Mouse (Mus musculus): ENCODE data around the gene Trmt5.

Trmt5 gene

DNA sequence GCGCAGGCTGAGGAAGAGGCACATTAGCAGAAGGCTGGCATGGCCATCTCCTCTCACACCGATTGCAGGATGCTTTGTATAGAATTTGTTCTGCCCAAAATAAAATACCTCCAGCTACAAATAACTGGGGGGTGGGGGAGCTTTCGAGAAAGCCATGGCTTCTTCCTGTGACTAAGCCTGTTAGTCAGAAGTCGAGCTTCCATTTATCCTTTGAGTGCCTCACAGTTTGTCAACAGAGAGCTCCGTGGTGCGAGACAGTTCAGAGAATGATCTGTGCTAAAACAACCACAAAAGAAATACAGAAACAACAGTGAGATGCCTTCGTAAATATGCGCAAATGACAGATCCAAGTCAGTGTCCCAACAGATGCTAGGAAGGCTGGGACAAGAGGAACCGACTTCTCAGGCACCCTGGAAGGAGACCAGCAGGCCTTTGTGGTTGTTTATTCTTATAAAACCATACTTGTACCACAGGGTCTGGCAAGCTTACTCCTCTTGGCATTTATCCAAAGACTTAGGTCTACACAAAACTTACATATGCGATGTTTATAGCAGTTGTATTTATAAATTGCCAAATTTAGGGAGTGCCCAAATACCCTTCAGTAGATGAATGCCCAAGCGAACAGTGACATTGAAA, 9.1 kb upstream of the Trmt5 start:
- POLR2A ChIA-PET: interaction anchor here in 3 of 4 experiments (0.6 to 2.4 kb wide), 6 partner anchors 9 to 166 kb away, joined by 3 to 19 read pairs (median 6); partner anchors contain the start of genes Slc38a6 (in 2 of the 3) and Trmt5 (in 2 of the 3)
- CTCF ChIA-PET: interaction anchor here in 1 of 4 experiments (0.5 kb wide), 1 partner anchor 57 kb away, joined by 3 read pairs; no protein-coding TSS in a partner anchor

GRCm38 (mm10) chr12:73294884-73295283, 8.4 kb upstream of the Trmt5 start:
- ChIA-PET POLR2A (interaction anchor here in 2 of 4 experiments (0.9 to 2.4 kb wide), 5 partner anchors 8 to 26 kb away, joined by 3 to 19 read pairs (median 8); partner anchors contain the start of genes Slc38a6 (in 2 of the 2) and Trmt5 (in 2 of the 2)), CTCF (no interaction called here)

- POLR2A ChIA-PET: no interaction called here
- CTCF ChIA-PET: no interaction called here
Measured at GRCm38 (mm10) chr12:73288626-73289025, 2.1 kb upstream of the Trmt5 start.

DNA sequence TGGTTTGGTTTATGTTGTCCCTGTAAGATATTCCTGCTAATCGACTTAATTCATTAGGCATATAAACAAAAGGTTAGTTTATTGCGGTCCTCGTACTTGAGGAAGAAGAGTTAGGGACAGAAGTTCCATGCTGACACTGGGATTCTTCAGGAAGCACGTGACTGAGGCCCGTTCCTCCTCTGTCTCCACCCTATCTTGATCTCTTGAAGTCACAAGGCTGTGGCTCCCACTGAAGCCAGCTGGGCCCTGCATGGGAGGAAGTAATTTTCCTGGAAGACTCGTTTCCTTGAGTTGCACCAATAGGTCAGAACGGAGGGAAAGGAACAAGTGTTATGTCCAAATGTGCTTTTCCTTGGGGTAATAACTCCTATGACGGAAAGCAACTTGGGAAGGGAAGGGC, 1.1 kb upstream of the Trmt5 start:
- ChIA-PET CTCF (no interaction called here), POLR2A (interaction anchor here in 3 of 4 experiments (0.5 to 3.2 kb wide), 13 partner anchors 7 to 474 kb away, joined by 3 to 19 read pairs (median 4); partner anchors contain the start of gene Six4 (in 1 of the 3))

DNA sequence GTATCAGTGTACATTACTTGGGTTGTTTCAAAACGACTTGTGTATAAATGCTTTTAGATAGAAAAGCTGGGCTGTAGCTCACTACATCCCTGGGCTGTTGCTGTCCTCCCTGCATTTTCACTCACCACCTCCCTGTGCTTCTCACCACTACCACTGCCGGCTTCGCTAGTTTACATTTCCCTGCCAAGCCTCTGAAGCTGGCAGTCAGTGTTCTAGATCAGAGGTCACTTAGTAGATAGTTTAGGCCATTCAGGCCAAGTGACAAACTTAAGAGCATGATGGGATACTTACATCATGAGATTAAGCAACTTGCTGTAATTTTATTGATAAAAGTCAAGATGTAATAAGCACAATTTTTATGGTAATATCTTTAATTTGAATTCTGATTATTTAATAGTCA, 11.6 kb downstream of the Trmt5 start:
- CTCF ChIA-PET: no interaction called here
- POLR2A ChIA-PET: no interaction called here

- POLR2A ChIA-PET: interaction anchor here in 2 of 4 experiments (0.6 kb wide), 2 partner anchors 38 to 304 kb away, joined by 3 read pairs; no protein-coding TSS in a partner anchor
- CTCF ChIA-PET: interaction anchor here in 2 of 4 experiments (0.7 to 1.4 kb wide), 2 partner anchors 247 to 248 kb away, joined by 4 to 7 read pairs; no protein-coding TSS in a partner anchor
Measured at GRCm38 (mm10) chr12:73269933-73270332, 16.6 kb downstream of the Trmt5 start.

DNA sequence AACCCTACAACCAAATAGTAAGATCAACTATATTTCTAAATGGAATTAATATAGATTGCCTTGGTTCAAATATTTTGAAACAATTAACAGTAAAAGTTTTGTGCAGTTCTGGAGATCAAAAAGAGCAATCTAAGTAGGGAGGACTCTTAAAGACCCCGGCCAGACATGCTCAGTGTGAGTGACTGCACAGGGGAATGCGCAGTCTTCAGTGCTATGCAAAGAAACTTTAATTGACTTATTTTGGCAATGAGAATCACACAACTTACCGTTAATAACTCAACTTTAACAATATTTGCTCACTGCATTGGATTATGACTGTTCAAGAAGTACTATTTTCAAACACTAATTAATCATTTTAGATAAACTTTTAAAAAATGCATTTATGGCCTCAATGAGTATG, 17.0 kb downstream of the Trmt5 start:
- POLR2A ChIA-PET: interaction anchor here in 1 of 4 experiments (1.0 kb wide), 1 partner anchor 26 kb away, joined by 3 read pairs; no protein-coding TSS in a partner anchor
- CTCF ChIA-PET: no interaction called here

GRCm38 (mm10) chr12:73268497-73268896, 18.0 kb downstream of the Trmt5 start:
- ChIA-PET CTCF (no interaction called here), POLR2A (interaction anchor here in 1 of 4 experiments (1.0 to 1.6 kb wide), 2 partner anchors 16 to 27 kb away, joined by 3 to 5 read pairs; no protein-coding TSS in a partner anchor)

DNA sequence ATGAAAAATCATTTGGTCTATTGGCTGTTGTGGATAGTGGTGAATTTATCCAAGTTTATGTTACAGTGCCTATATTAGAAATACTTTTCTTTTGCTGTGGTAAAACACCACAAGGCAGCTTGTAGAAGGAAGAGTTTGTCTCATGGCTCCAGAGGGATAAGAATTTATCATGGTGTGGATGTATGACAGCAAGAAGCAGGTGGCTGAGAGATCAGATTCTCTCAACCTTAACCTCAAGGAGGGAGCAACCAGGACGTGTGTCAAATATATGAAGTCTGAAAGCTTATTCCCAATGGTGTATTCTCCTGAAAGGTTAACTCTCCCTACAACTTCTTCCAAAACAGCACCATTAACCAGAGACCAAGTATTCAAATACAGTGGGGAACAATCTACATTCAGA, 19.9 kb downstream of the Trmt5 start:
- ChIA-PET POLR2A (interaction anchor here in 1 of 4 experiments (1.7 kb wide), 1 partner anchor 20 kb away, joined by 3 read pairs; no protein-coding TSS in a partner anchor), CTCF (interaction anchor here in 1 of 4 experiments (1.1 kb wide), 1 partner anchor 9 kb away, joined by 3 read pairs; no protein-coding TSS in a partner anchor)

- ChIA-PET POLR2A (interaction anchor here in 1 of 4 experiments (1.0 kb wide), 1 partner anchor 11 kb away, joined by 3 read pairs; no protein-coding TSS in a partner anchor), CTCF (interaction anchor here in 1 of 4 experiments (1.2 kb wide), 1 partner anchor 245 kb away, joined by 3 read pairs; no protein-coding TSS in a partner anchor)
Measured at GRCm38 (mm10) chr12:73265381-73265978, 21.0 kb downstream of the Trmt5 start.

GRCm38 (mm10) chr12:73260339-73260738, 26.2 kb downstream of the Trmt5 start:
- ChIA-PET POLR2A (interaction anchor here in 2 of 4 experiments (0.6 to 1.3 kb wide), 4 partner anchors 19 to 86 kb away, joined by 3 read pairs; partner anchors contain the start of genes Slc38a6 (in 1 of the 2) and Trmt5 (in 1 of the 2)), CTCF (no interaction called here)

GRCm38 (mm10) chr12:73259269-73259668, 27.2 kb downstream of the Trmt5 start:
- CTCF ChIA-PET: interaction anchor here in 1 of 4 experiments (0.8 kb wide), 1 partner anchor 275 kb away, joined by 3 read pairs; no protein-coding TSS in a partner anchor
- POLR2A ChIA-PET: interaction anchor here in 3 of 4 experiments (1.0 to 1.3 kb wide), 5 partner anchors 18 to 87 kb away, joined by 3 read pairs; partner anchors contain the start of genes Slc38a6 (in 2 of the 3) and Trmt5 (in 2 of the 3)

- CTCF ChIA-PET: no interaction called here
- POLR2A ChIA-PET: no interaction called here
Measured at GRCm38 (mm10) chr12:73255006-73255405, 31.5 kb downstream of the Trmt5 start.

GRCm38 (mm10) chr12:73245687-73246086, 40.8 kb downstream of the Trmt5 start:
- ChIA-PET CTCF (no interaction called here), POLR2A (interaction anchor here in 1 of 4 experiments (0.6 to 1.2 kb wide), 2 partner anchors 21 to 22 kb away, joined by 3 to 4 read pairs; no protein-coding TSS in a partner anchor)

DNA sequence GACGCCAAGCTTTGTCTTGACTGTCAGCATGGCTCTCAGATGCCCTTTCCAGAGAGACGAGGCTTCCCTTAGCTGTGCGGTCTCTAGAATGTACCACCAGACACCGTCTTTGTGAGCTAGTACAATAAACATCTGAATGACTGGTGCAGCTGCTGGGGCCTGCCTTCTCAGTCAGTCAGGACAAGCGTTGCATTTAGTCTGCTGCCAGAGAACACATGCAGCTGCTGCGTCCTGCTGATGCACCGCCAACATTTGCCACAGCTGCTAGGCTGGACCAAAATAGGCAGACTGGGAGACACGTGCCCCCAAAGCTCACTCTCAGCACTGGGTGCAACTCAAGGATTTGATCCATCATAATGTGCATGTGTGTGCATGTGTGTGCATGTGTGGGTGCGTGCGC, 44.5 kb downstream of the Trmt5 start:
- POLR2A ChIA-PET: interaction anchor here in 2 of 4 experiments (1.1 to 1.4 kb wide), 3 partner anchors 18 to 45 kb away, joined by 3 to 4 read pairs (median 4); partner anchors contain the start of genes Slc38a6 (in 2 of the 2) and Trmt5 (in 2 of the 2)
- CTCF ChIA-PET: no interaction called here

DNA sequence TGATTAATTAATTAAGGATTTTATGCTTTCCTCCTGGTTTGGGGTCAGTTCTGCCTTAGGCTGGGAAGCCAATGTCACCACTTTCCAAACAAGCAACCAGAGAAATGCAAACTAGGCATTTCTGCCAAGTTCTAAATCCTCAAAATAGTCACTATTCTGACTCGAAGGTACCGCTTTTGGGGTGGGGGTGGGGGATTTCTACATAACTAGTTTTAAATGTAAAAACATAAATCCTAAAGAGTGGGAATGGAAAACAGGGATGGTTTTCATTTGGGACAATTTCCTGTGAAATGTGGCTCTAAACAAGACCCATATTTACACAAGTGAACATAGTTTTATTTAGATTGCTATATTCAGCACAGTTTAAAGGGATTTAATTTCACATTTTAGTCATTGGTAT, 53.9 kb downstream of the Trmt5 start:
- CTCF ChIA-PET: no interaction called here
- POLR2A ChIA-PET: no interaction called here

GRCm38 (mm10) chr12:73231552-73231951, 55.0 kb downstream of the Trmt5 start:
- POLR2A ChIA-PET: interaction anchor here in 1 of 4 experiments (0.7 to 0.9 kb wide), 2 partner anchors 10 to 39 kb away, joined by 3 read pairs; no protein-coding TSS in a partner anchor
- CTCF ChIA-PET: no interaction called here

DNA sequence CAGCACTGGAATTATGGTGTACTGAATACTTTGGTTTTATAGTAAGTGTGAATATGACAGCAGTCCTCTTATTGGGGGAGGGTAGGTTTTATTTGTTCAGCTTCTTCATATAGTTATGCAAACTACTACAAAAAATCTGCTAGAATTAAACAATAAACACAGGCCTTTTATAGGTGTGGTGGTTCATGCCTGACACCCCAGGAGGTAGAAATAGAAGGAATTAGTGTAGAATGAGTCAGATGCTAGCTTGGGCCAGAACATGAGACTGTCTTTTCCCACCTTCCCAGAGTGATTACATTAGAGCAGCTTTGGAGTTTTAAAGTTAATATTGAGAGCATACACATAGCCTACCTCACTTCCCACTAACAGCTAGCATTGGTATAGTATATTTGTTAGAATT, 56.3 kb downstream of the Trmt5 start:
- ChIA-PET CTCF (interaction anchor here in 2 of 4 experiments (0.6 to 0.7 kb wide), 2 partner anchors 51 to 287 kb away, joined by 3 to 11 read pairs; no protein-coding TSS in a partner anchor), POLR2A (interaction anchor here in 1 of 4 experiments (1.3 kb wide), 1 partner anchor 19 kb away, joined by 5 read pairs; no protein-coding TSS in a partner anchor)

Data from embryonic stem cell, embryonic (primary cell).